ENCODE assay signal across 10 mouse cellular contexts in the genomic region with DNA sequence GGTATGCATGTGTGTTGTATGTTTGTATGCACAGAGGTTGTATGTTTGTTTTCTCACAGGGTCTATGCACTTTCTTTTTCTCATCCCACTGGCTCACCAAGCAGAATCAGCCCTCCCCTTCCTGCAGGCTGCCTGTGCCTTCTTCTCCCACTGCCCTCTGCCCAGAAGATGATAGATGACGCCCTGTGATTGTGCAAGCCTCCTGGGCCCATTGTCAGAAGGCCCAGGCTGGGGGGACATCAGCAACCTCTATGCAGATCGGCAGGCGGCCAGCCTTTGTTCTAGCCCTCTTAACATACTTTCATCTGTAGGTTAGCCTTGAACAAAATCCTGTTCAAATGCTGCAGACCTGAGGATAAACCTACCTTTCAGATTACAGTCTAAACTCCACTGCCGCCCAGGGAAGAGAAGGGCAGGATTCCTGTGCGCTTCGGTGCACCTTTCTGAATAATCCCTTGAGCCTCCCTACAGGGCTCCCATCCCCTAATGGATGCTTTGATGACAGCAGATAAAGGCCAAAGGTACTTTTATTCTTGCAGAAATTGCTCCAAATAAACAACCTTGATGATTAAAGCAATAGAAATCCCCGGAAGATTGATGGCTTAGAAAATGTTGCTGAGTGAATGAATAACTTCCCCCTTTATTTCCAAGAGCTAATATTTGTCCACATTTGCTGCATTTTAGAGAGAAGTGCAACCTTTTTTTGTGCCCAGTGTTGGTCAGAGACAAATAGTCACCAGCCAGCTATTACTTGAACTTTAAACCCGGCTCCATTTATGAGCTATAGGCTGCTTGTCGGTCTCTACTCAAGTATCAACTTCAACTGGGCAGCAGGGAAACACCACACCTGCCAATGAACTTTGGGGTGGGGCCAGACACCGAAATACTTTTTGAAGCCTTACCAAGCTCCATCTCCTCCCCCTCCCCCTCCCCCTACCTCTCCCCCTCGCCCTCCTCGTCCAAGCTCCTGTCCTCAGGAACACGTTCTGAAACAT.
DNase-seq lines count a peak whose midpoint lies in the region; TF ChIP-seq lines count a peak whose summit lies in the region.
"Had no signal": no experiment of that assay in that cellular context is flagged by ENCODE, and none has a peak within 500 bp of the region (broad histone marks: within the 10 kb centered on the region; RNA-seq: fewer than 3 reads in every experiment).

No protein-coding gene starts in this region.

- no peaks in the 10 kb centered on the region for H3K4me1 ChIP-seq in kidney, adult 2 months (ENCODE audit: control insufficient read depth, insufficient read depth, low read length)

- TF ChIP-seq CTCF in kidney, adult 2 months (conservative IDR thresholded peaks at IDR 0.05; ENCODE audit: insufficient read depth, insufficient read length, low read depth, low read length) = no peak

- peak; percentile 30 for DNase-seq in kidney, postnatal 14 days
- no peak for DNase-seq in kidney, adult 2 months
- DNase-seq in adrenal gland, adult 2 months = peak; percentile 60
- DNase-seq in embryo, embryonic 10 days (ENCODE audit: low spot score) = peak; percentile 28
- peak; percentile 22 to 54 for DNase-seq in lung, postnatal 4 days
- no peak for DNase-seq in frontal cortex, adult 2 months (ENCODE audit: extremely low spot score in 1 of 2, low spot score in 1 of 2)
- no peak for DNase-seq in ovary, postnatal 14 days (ENCODE audit: low spot score)
- DNase-seq: right cerebral cortex, postnatal 14 days; thymus, adult 18-20 months had no signal

- H3K27me3 ChIP-seq in kidney, adult 2 months (replicated peaks; ENCODE audit: control insufficient read depth, insufficient read depth, low read length) = no peaks in the 10 kb centered on the region
- H3K27me3 ChIP-seq: midbrain, embryonic 12.5 days had no signal

- H3K36me3 ChIP-seq in kidney, adult 2 months (ENCODE audit: control insufficient read depth, insufficient read depth, low read length) = no peaks in the 10 kb centered on the region
- H3K36me3 ChIP-seq: midbrain, embryonic 12.5 days had no signal

- H3K4me3 ChIP-seq in kidney, adult 2 months (ENCODE audit: insufficient read depth, low read depth, low read length) = no peak overlapping the region
- H3K4me3 ChIP-seq: midbrain, embryonic 12.5 days had no signal

- H3K27ac ChIP-seq in kidney, adult 2 months (ENCODE audit: insufficient read depth, low read depth, low read length) = no peak overlapping the region
- H3K27ac ChIP-seq: midbrain, embryonic 12.5 days had no signal

- 51% methylated on average over 13 of the region's 13 CpGs for WGBS in kidney, adult 2 months

- no peak for TF ChIP-seq POLR2A in kidney, adult 2 months (IDR thresholded peaks at IDR 0.05; ENCODE audit: low read depth, low read length)

Comparison
In these comparisons a context has a peak if more than half of its experiments do, and no peak if none do; other contexts are left out.
1. DNase-seq: peak in kidney, postnatal 14 days (single experiment), adrenal gland, adult 2 months (single experiment), embryo, embryonic 10 days (single experiment) and lung, postnatal 4 days (2 of 2); none in kidney, adult 2 months (single experiment), frontal cortex, adult 2 months (0 of 2) and ovary, postnatal 14 days (single experiment).